Mouse (Mus musculus): Measurements from ENCODE around the gene Actl6b.

DNA sequence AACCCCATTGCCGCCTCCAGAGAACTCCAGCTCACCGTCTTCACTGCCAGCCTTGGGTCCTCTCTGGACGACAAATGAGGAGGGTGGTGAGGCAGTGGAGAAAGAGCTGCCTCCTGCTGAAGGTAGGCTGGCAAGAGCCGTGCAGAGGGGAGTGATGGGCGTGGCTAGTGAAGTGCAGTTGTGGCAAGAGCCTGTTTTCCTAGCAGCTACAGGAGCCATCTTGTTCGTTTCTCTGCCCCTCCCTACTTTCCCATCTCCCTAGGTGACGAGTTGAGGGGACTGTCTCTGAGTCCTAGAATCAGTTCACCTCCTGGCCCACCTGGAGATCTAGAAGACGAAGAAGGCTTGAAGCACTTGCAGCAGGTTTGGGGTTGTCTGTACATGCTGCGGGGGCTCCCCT is 31.5 kb upstream of the Actl6b start:
- TF ChIP-seq CTCF (IDR thresholded peaks at IDR 0.05; ENCODE audit: control insufficient read depth, insufficient read depth, insufficient read length) (no peak), MAX (IDR thresholded peaks at IDR 0.05) (no peak)

Data from C2C12 (cell line).